Mouse (Mus musculus): ENCODE results near the gene Neurog2.

Gene Neurog2

GRCm38 (mm10) chr3:127646156-127646825 lies 13.4 kb downstream of the Neurog2 start:
- no peak for DNase-seq (ENCODE audit: low spot score)

- DNase-seq (ENCODE audit: low spot score), result no peak
Measured at GRCm38 (mm10) chr3:127651742-127652653, 19.1 kb downstream of the Neurog2 start.

- no peak for DNase-seq (ENCODE audit: low spot score)
Measured at GRCm38 (mm10) chr3:127660712-127661111, 27.8 kb downstream of the Neurog2 start.

- DNase-seq (ENCODE audit: low spot score), result no peak
Measured at GRCm38 (mm10) chr3:127661646-127662531, 29.0 kb downstream of the Neurog2 start.

GRCm38 (mm10) chr3:127679703-127680102 lies 46.8 kb downstream of the Neurog2 start:
- no peak for DNase-seq (ENCODE audit: low spot score)

All from testis, postnatal 10 days (tissue).